Mouse (Mus musculus) central nervous system, embryonic 14 days (tissue): ENCODE measurements around the gene Clasp2. TPM values are rescaled to one million over a fixed set of nuclear protein-coding genes. Genes with fewer than 3 reads are reported as not detected.

ENCODE experiments used
- polyA plus RNA-seq: library from polyadenylated mRNA; depleted of rRNA; stranded (reverse); fragments of >200 nt; gene quantifications from 2 replicates; pipeline ENCODE4 v1.2.3, GENCODE M21; 2012; rRNA removed

The Clasp2 gene
- 94.1 and 102 TPM in 2 replicates for polyA plus RNA-seq

DNA sequence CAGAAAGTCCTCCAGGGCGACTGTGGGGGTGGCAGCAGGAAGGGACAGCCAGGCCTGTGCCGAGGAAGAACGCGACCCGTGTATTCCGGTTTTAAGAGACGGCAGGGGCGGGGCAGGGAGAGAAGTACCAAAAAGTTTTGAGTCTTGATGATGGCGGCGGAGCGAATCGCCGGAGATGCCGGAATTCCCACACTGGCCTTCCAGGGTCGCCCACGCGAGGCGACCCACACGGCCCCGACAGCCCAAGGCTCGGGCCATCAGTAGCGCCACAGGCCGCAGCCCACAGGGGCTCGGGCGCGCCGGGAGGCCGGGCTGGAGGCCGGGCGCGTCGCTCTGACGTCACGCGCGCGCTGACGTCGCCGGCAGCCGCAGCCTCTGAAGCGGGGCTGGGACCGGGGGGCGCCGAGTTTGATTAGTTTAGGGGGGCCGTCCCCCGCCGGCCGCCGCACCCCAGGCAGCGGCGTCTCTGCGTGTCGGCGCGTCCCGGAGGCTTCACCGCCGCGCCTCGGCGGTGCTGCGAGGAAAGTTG lies at the start of gene Clasp2:
TSS of gene Clasp2 (plus strand) at position 366 of the 529 bp plus-strand sequence.

GRCm38 (mm10) chr9:113707481-113708360 lies 33.6 kb upstream of the Clasp2 start, which contains the start of gene Pdcd6ip:
Pdcd6ip (minus strand) TSS chr9:113708259.

DNA sequence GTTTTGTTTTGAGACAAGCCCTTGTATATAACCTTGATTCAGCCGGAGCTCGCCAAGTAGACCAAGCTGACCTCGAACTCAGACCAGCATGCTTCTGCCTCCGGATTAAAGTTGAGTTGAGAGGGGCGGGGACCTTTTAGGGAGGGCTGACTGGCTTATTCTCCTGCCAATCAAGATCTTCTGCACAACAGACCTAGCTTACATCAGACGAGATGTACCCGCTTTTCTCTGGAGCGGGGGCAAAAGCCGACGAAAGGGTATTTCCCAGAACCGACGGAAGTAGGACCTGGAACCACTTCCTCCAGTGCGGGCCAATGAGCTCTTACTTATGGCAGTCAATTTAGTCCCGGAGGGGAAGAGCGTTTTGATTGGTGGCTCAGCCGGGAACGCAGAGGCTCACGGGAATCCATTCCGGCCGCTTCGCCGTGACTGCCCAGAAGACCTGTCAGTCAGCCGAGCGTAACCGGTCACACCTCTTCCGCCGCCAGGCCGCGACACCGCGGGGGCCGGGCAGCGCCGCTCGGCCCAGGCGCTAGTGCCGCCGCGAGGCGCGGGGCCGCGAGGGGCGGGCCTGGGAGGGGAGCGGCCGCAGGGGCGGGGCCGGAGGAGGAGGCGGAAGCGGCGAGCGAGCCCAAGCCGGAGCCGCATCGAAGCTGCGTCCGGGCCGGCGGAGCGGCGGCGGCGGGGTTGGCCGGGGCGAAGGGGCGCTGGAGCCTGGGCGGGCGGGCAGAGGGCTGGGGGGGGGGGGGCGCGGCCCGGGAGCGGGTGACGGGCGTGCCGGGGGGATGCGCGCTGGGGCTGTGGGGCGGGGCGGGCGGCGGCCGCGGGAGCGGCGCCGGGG lies 189.5 kb downstream of the Clasp2 start, which contains the start of gene Ubp1:
TSS of gene Ubp1 (plus strand) at position 401 of the 841 bp plus-strand sequence.

Other genes with a start within 250 kb of the Clasp2 start
- 46.9 and 48.5 TPM in 2 replicates for gene Pdcd6ip, start 33.2 kb upstream of the Clasp2 start, polyA plus RNA-seq
- gene Ubp1, start 189.5 kb downstream of the Clasp2 start, polyA plus RNA-seq: 159 and 175 TPM in 2 replicates